Mouse (Mus musculus): Measurements from ENCODE around the gene Magohb.

The Magohb gene

GRCm38 (mm10) chr6:131247206-131247605 is 45.8 kb downstream of the Magohb start, which contains the start of gene Klra2:
TSS of gene Klra2 (minus strand) at chr6:131247362.
- no peak for DNase-seq

GRCm38 (mm10) chr6:131245081-131245480 is 48.0 kb downstream of the Magohb start:
- DNase-seq: no peak

Measured in lung, postnatal 4 days (tissue).